Mouse (Mus musculus) megakaryocyte, embryonic 14.5 days (primary cell): ENCODE data around the gene Tmem210.

ENCODE experiments used
- FLI1 ChIP-seq: IDR thresholded peaks from 2 replicates; pipeline ENCODE4 v1.6.1; 2012; ENCODE audit warnings: low read length, inconsistent platforms, mixed read lengths
- GATA1 ChIP-seq: IDR thresholded peaks from 3 replicates; pipeline ENCODE4 v1.6.1; 2012; ENCODE audit warnings: mixed read lengths, low read length, inconsistent platforms, borderline replicate concordance

DNA sequence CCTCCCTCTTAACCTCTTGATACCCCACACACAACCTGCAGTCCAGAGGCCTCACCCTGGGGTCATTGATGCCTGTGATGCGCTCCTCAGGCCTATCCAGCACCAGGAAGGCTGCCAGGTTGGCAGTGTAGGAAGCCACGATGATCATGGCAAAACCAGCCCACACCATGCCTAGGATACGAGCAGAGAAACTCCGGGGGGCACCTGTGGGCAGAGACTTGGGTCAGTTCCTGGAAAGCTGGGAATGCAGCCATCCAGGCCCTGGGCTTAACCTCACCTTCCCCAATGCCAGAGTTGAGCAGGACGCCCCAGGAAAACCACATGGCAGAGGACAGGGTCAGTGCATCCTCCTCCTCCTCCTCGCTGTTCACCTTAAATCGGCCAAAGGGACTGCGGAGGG, 9.1 kb downstream of the Tmem210 start:
- no peak for TF ChIP-seq GATA1
- TF ChIP-seq FLI1, result no peak
